Mouse (Mus musculus) regulatory T cell (primary cell): Measurements from ENCODE around the gene Zfp11.

Experiments used
- in situ Hi-C: fragments of 300-600 bp; cut with MboI, MseI; formaldehyde crosslinking; loops from one replicate; pipeline ENCODE4 v1.15.1; 2025; ENCODE audit warnings: high pct_unique_total_duplicates

Zfp11 gene

GRCm38 (mm10) chr5:129611060-129611459, 58.8 kb downstream of the Zfp11 start:
- in situ Hi-C loops = loop anchor here (25.0 kb wide), 1 partner anchor 251 kb away; no protein-coding TSS in a partner anchor

- in situ Hi-C loops = loop anchor here (10.0 to 25.0 kb wide), 2 partner anchors 255 to 843 kb away; no protein-coding TSS in a partner anchor
Observed at GRCm38 (mm10) chr5:129607476-129607875, 62.4 kb downstream of the Zfp11 start.
